Comparison of ENCODE assay signal across 35 mouse cellular contexts in the genomic region with DNA sequence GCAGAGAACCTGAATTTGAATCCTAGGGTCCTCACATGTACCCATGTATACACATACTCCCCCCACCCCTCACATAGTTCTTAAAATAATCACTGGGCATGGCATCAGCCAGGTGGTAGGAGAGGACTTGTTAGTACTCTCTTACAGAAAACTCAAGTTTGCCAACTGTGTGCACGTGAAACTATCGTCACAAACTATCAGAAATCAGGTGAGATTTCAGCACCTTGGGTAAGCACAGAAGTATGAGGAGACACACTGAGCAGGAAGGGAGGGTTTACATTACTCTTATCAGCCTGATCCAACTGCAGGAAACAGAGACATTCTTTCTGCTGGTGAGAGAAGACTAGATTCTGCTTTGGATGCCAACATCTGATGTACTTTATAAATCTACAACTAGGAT. TPM values are rescaled to one million over a fixed set of nuclear protein-coding genes. Genes with fewer than 3 reads are reported as not detected.
"Had no signal": no experiment of that assay in that cellular context is flagged by ENCODE, and none has a peak within 500 bp of the region (broad histone marks: within the 10 kb centered on the region; RNA-seq: fewer than 3 reads in every experiment).

No protein-coding gene starts in this region.

- DNase-seq: left cerebral cortex, postnatal 4 days; liver; liver, embryonic 13.5 days; liver, postnatal 0 days; lung, embryonic 14.5 days; lung, postnatal 10 days; lung, postnatal 4 days; midbrain, embryonic 14.5 days had no signal

- H3K9me3 ChIP-seq: limb, embryonic 10.5 days; limb, embryonic 12.5 days; limb, embryonic 13.5 days; limb, embryonic 15.5 days; liver, embryonic 12.5 days; liver, embryonic 13.5 days; liver, embryonic 15.5 days; lung, embryonic 15.5 days; megakaryocyte, embryonic 14.5 days; midbrain, embryonic 10.5 days; midbrain, embryonic 12.5 days; midbrain, embryonic 13.5 days; midbrain, embryonic 15.5 days; neural tube, embryonic 12.5 days had no signal

- ATAC-seq: liver, embryonic 12.5 days; liver, postnatal 0 days; midbrain, embryonic 13.5 days; midbrain, embryonic 15.5 days; midbrain, embryonic 16.5 days had no signal

- H3K4me2 ChIP-seq: limb, embryonic 12.5 days; limb, embryonic 13.5 days; limb, embryonic 15.5 days; liver, embryonic 11.5 days; liver, embryonic 12.5 days; liver, embryonic 13.5 days; liver, embryonic 15.5 days; lung, embryonic 14.5 days; lung, embryonic 15.5 days; midbrain, embryonic 11.5 days; midbrain, embryonic 12.5 days; midbrain, embryonic 13.5 days; midbrain, embryonic 15.5 days; neural tube, embryonic 12.5 days had no signal

- H3K27ac ChIP-seq: left cerebral cortex, adult 2 months; limb, embryonic 10.5 days; limb, embryonic 12.5 days; limb, embryonic 13.5 days; limb, embryonic 15.5 days; liver, embryonic 12.5 days; liver, embryonic 13.5 days; liver, embryonic 14.5 days; liver, embryonic 15.5 days; lung, embryonic 15.5 days; macrophage; midbrain, embryonic 10.5 days; midbrain, embryonic 12.5 days; midbrain, embryonic 13.5 days; midbrain, embryonic 15.5 days; neural tube, embryonic 12.5 days had no signal

- H3K4me3 ChIP-seq: left cerebral cortex, adult 2 months; limb, embryonic 10.5 days; limb, embryonic 12.5 days; limb, embryonic 13.5 days; limb, embryonic 15.5 days; liver, embryonic 12.5 days; liver, embryonic 13.5 days; liver, embryonic 15.5 days; lung, embryonic 15.5 days; megakaryocyte, embryonic 14.5 days; midbrain, embryonic 10.5 days; midbrain, embryonic 12.5 days; midbrain, embryonic 13.5 days; midbrain, embryonic 15.5 days; myocyte; neural tube, embryonic 12.5 days had no signal

- H3K4me1 ChIP-seq: limb, embryonic 12.5 days; limb, embryonic 13.5 days; limb, embryonic 15.5 days; liver, embryonic 12.5 days; liver, embryonic 13.5 days; liver, embryonic 15.5 days; lung, embryonic 15.5 days; megakaryocyte, embryonic 14.5 days; midbrain, embryonic 10.5 days; midbrain, embryonic 12.5 days; midbrain, embryonic 13.5 days; midbrain, embryonic 15.5 days; neural tube, embryonic 12.5 days had no signal

- H3K9ac ChIP-seq: limb, embryonic 12.5 days; limb, embryonic 13.5 days; limb, embryonic 15.5 days; liver, embryonic 12.5 days; liver, embryonic 13.5 days; liver, embryonic 14.5 days; liver, embryonic 15.5 days; liver, postnatal 0 days; lung, embryonic 14.5 days; lung, embryonic 15.5 days; midbrain, embryonic 12.5 days; midbrain, embryonic 13.5 days; midbrain, embryonic 15.5 days; neural tube, embryonic 12.5 days had no signal

- H3K27me3 ChIP-seq: limb, embryonic 12.5 days; limb, embryonic 13.5 days; limb, embryonic 15.5 days; liver, embryonic 12.5 days; liver, embryonic 13.5 days; liver, embryonic 15.5 days; lung, embryonic 15.5 days; megakaryocyte, embryonic 14.5 days; midbrain, embryonic 12.5 days; midbrain, embryonic 13.5 days; midbrain, embryonic 15.5 days; neural tube, embryonic 12.5 days had no signal

- H3K36me3 ChIP-seq: limb, embryonic 10.5 days; limb, embryonic 12.5 days; limb, embryonic 13.5 days; limb, embryonic 15.5 days; liver, embryonic 12.5 days; liver, embryonic 13.5 days; liver, embryonic 15.5 days; lung, embryonic 15.5 days; midbrain, embryonic 10.5 days; midbrain, embryonic 12.5 days; midbrain, embryonic 13.5 days; midbrain, embryonic 15.5 days; neural tube, embryonic 12.5 days had no signal

RNA-seq across cellular contexts. Expression of gene Cst9, which starts 4.3 kb away (rescaled TPM):
- polyA plus RNA-seq: limb, embryonic 10.5 days; limb, embryonic 11.5 days; limb, embryonic 12.5 days; limb, embryonic 13.5 days; limb, embryonic 14.5 days; limb, embryonic 15.5 days; liver, adult 2 months; liver, embryonic 11.5 days; liver, embryonic 16.5 days; lung, embryonic 14.5 days; macrophage; midbrain, embryonic 10.5 days; midbrain, embryonic 11.5 days; midbrain, embryonic 12.5 days; midbrain, embryonic 13.5 days; midbrain, embryonic 14.5 days; midbrain, embryonic 15.5 days; midbrain, embryonic 16.5 days; midbrain, postnatal 0 days; myocyte; neural tube, embryonic 11.5 days; neural tube, embryonic 12.5 days had no signal

RNA-seq across cellular contexts. Expression of gene Cst13, which starts 19.3 kb away (rescaled TPM):
- polyA plus RNA-seq: limb, embryonic 10.5 days; limb, embryonic 11.5 days; limb, embryonic 12.5 days; limb, embryonic 13.5 days; limb, embryonic 14.5 days; limb, embryonic 15.5 days; liver, adult 2 months; liver, embryonic 11.5 days; liver, embryonic 12.5 days; liver, embryonic 13.5 days; liver, embryonic 14.5 days; liver, embryonic 15.5 days; liver, embryonic 16.5 days; liver, postnatal 0 days; lung, embryonic 14.5 days; lung, embryonic 15.5 days; lung, embryonic 16.5 days; macrophage; midbrain, embryonic 10.5 days; midbrain, embryonic 11.5 days; midbrain, embryonic 12.5 days; midbrain, embryonic 13.5 days; midbrain, embryonic 14.5 days; midbrain, embryonic 15.5 days; midbrain, embryonic 16.5 days; midbrain, postnatal 0 days; myocyte; neural tube, embryonic 11.5 days; neural tube, embryonic 12.5 days had no signal

RNA-seq across cellular contexts. Expression of gene 9230104L09Rik, which starts 25.6 kb away (rescaled TPM):
- polyA plus RNA-seq: limb, embryonic 10.5 days; limb, embryonic 11.5 days; limb, embryonic 12.5 days; limb, embryonic 13.5 days; limb, embryonic 14.5 days; limb, embryonic 15.5 days; liver, adult 2 months; liver, embryonic 11.5 days; liver, embryonic 12.5 days; liver, embryonic 13.5 days; liver, embryonic 14.5 days; liver, embryonic 15.5 days; liver, embryonic 16.5 days; liver, postnatal 0 days; lung, embryonic 14.5 days; lung, embryonic 15.5 days; lung, embryonic 16.5 days; macrophage; midbrain, embryonic 10.5 days; midbrain, embryonic 11.5 days; midbrain, embryonic 12.5 days; midbrain, embryonic 13.5 days; midbrain, embryonic 14.5 days; midbrain, embryonic 15.5 days; midbrain, embryonic 16.5 days; midbrain, postnatal 0 days; myocyte; neural tube, embryonic 11.5 days; neural tube, embryonic 12.5 days had no signal

RNA-seq across cellular contexts. Expression of gene Cst8, which starts 40.6 kb away (rescaled TPM):
- polyA plus RNA-seq: limb, embryonic 10.5 days; limb, embryonic 11.5 days; limb, embryonic 12.5 days; limb, embryonic 13.5 days; limb, embryonic 14.5 days; limb, embryonic 15.5 days; liver, adult 2 months; liver, embryonic 11.5 days; liver, embryonic 12.5 days; liver, embryonic 13.5 days; lung, embryonic 14.5 days; lung, embryonic 15.5 days; lung, embryonic 16.5 days; macrophage; midbrain, embryonic 10.5 days; midbrain, embryonic 11.5 days; midbrain, embryonic 12.5 days; midbrain, embryonic 13.5 days; midbrain, embryonic 14.5 days; midbrain, embryonic 15.5 days; midbrain, embryonic 16.5 days; midbrain, postnatal 0 days; myocyte; neural tube, embryonic 11.5 days; neural tube, embryonic 12.5 days had no signal
